Mouse (Mus musculus): ENCODE data around the gene Gm49711. TPM values are rescaled to one million over a fixed set of nuclear protein-coding genes. Genes with fewer than 3 reads are reported as not detected.
A peak's percentile ranks its signal among the peaks of the same experiment; 100 is the strongest.

The Gm49711 gene
- polyA plus RNA-seq, 1 experiment from 2014 or later: 0.32 TPM

GRCm38 (mm10) chr16:92034676-92035075, 23.4 kb upstream of the Gm49711 start:
- WGBS: 79% methylated on average over 5 of the region's 5 CpGs
- Histone ChIP-seq H3K4me2 (replicated peaks; ENCODE audit: low read depth, low read length) (no peak overlapping the region), H3K27ac (ENCODE audit: low read depth, low read length) (no peak overlapping the region), H3K9me3 (ENCODE audit: control insufficient read depth, low read length) (peaks cover under 1% of the 10 kb centered on the region; the same call in 1 of the 2 replicates), H3K36me3 (ENCODE audit: control insufficient read depth, insufficient read depth, low read length) (no peaks in the 10 kb centered on the region), H3K9ac (ENCODE audit: low read depth, low read length) (no peak overlapping the region), H3K4me1 (ENCODE audit: control insufficient read depth, insufficient read depth, low read length) (0 out of 2 replicates have a peak, but pooled peaks cover 3% of the 10 kb centered on the region), H3K4me3 (ENCODE audit: low read length) (no peak overlapping the region), H3K27me3 (ENCODE audit: control insufficient read depth, insufficient read depth, low read length) (no peaks in the 10 kb centered on the region)
- no peak for ATAC-seq (ENCODE audit: low FRiP score, low TSS enrichment)

- Histone ChIP-seq H3K9ac (ENCODE audit: low read depth, low read length) (no peak overlapping the region), H3K9me3 (ENCODE audit: control insufficient read depth, low read length) (peaks cover 3% of the 10 kb centered on the region; the same call in 1 of the 2 replicates), H3K4me2 (replicated peaks; ENCODE audit: low read depth, low read length) (no peak overlapping the region), H3K27me3 (ENCODE audit: control insufficient read depth, insufficient read depth, low read length) (no peaks in the 10 kb centered on the region), H3K4me3 (ENCODE audit: low read length) (no peak overlapping the region), H3K4me1 (ENCODE audit: control insufficient read depth, insufficient read depth, low read length) (0 out of 2 replicates have a peak, but pooled peaks cover 3% of the 10 kb centered on the region), H3K36me3 (ENCODE audit: control insufficient read depth, insufficient read depth, low read length) (no peaks in the 10 kb centered on the region), H3K27ac (ENCODE audit: low read depth, low read length) (no peak overlapping the region)
- ATAC-seq (ENCODE audit: low FRiP score, low TSS enrichment): no peak
- WGBS: 44% methylated on average over 8 of the region's 8 CpGs
Measured at GRCm38 (mm10) chr16:92036701-92037100, 21.4 kb upstream of the Gm49711 start.

GRCm38 (mm10) chr16:92037891-92038607, 20.1 kb upstream of the Gm49711 start:
- H3K9me3 ChIP-seq (ENCODE audit: control insufficient read depth, low read length): peaks cover 3% of the 10 kb centered on the region; the same call in 1 of the 2 replicates
- H3K4me1 ChIP-seq (ENCODE audit: control insufficient read depth, insufficient read depth, low read length): 0 out of 2 replicates have a peak, but pooled peaks cover 3% of the 10 kb centered on the region
- H3K36me3 ChIP-seq (ENCODE audit: control insufficient read depth, insufficient read depth, low read length): no peaks in the 10 kb centered on the region
- H3K27me3 ChIP-seq (ENCODE audit: control insufficient read depth, insufficient read depth, low read length): no peaks in the 10 kb centered on the region
- H3K4me2 ChIP-seq (replicated peaks; ENCODE audit: low read depth, low read length): no peak overlapping the region
- H3K4me3 ChIP-seq (ENCODE audit: low read length): no peak overlapping the region
- no peak overlapping the region for H3K9ac ChIP-seq (ENCODE audit: low read depth, low read length)
- ATAC-seq (ENCODE audit: low FRiP score, low TSS enrichment): no peak
- WGBS: 75% methylated on average over 21 of the region's 21 CpGs
- H3K27ac ChIP-seq (ENCODE audit: low read depth, low read length): no peak overlapping the region

- ATAC-seq (ENCODE audit: low FRiP score, low TSS enrichment): no peak
- H3K4me2 ChIP-seq (replicated peaks; ENCODE audit: low read depth, low read length): no peak overlapping the region
Measured at GRCm38 (mm10) chr16:92039421-92039820, 18.7 kb upstream of the Gm49711 start.

GRCm38 (mm10) chr16:92039966-92040365, 18.1 kb upstream of the Gm49711 start:
- Histone ChIP-seq H3K9ac (ENCODE audit: low read depth, low read length) (no peak overlapping the region), H3K36me3 (ENCODE audit: control insufficient read depth, insufficient read depth, low read length) (no peaks in the 10 kb centered on the region), H3K4me2 (replicated peaks; ENCODE audit: low read depth, low read length) (no peak overlapping the region), H3K4me1 (ENCODE audit: control insufficient read depth, insufficient read depth, low read length) (0 out of 2 replicates have a peak, but pooled peaks cover 3% of the 10 kb centered on the region), H3K4me3 (ENCODE audit: low read length) (no peak overlapping the region), H3K9me3 (ENCODE audit: control insufficient read depth, low read length) (peaks cover 3% of the 10 kb centered on the region; the same call in 1 of the 2 replicates), H3K27me3 (ENCODE audit: control insufficient read depth, insufficient read depth, low read length) (no peaks in the 10 kb centered on the region), H3K27ac (ENCODE audit: low read depth, low read length) (no peak overlapping the region)
- ATAC-seq (ENCODE audit: low FRiP score, low TSS enrichment): no peak
- WGBS: 96% methylated on average over 11 of the region's 11 CpGs

More at GRCm38 (mm10) chr16:92039421-92039820, 18.7 kb upstream of the Gm49711 start:
- H3K9me3 ChIP-seq (ENCODE audit: control insufficient read depth, low read length): peaks cover 3% of the 10 kb centered on the region; the same call in 1 of the 2 replicates
- WGBS: 86% methylated on average over 7 of the region's 7 CpGs
- H3K27ac ChIP-seq (ENCODE audit: low read depth, low read length): no peak overlapping the region
- no peaks in the 10 kb centered on the region for H3K27me3 ChIP-seq (ENCODE audit: control insufficient read depth, insufficient read depth, low read length)
- no peak overlapping the region for H3K9ac ChIP-seq (ENCODE audit: low read depth, low read length)
- H3K4me3 ChIP-seq (ENCODE audit: low read length): no peak overlapping the region
- H3K36me3 ChIP-seq (ENCODE audit: control insufficient read depth, insufficient read depth, low read length): no peaks in the 10 kb centered on the region
- H3K4me1 ChIP-seq (ENCODE audit: control insufficient read depth, insufficient read depth, low read length): 0 out of 2 replicates have a peak, but pooled peaks cover 3% of the 10 kb centered on the region

GRCm38 (mm10) chr16:92051777-92052310, 6.3 kb upstream of the Gm49711 start:
- H3K9ac ChIP-seq (ENCODE audit: low read depth, low read length): no peak overlapping the region
- no peak for ATAC-seq (ENCODE audit: low FRiP score, low TSS enrichment)
- H3K27me3 ChIP-seq (ENCODE audit: control insufficient read depth, insufficient read depth, low read length): no peaks in the 10 kb centered on the region
- no peak overlapping the region for H3K27ac ChIP-seq (ENCODE audit: low read depth, low read length)
- WGBS: 79% methylated on average over 7 of the region's 7 CpGs
- peaks cover 8% of the 10 kb centered on the region for H3K9me3 ChIP-seq (ENCODE audit: control insufficient read depth, low read length)
- H3K4me1 ChIP-seq (ENCODE audit: control insufficient read depth, insufficient read depth, low read length): no peaks in the 10 kb centered on the region
- no peak overlapping the region for H3K4me3 ChIP-seq (ENCODE audit: low read length)
- no peak overlapping the region for H3K4me2 ChIP-seq (replicated peaks; ENCODE audit: low read depth, low read length)
- no peaks in the 10 kb centered on the region for H3K36me3 ChIP-seq (ENCODE audit: control insufficient read depth, insufficient read depth, low read length)

GRCm38 (mm10) chr16:92052569-92052968, 5.5 kb upstream of the Gm49711 start:
- Histone ChIP-seq H3K4me1 (ENCODE audit: control insufficient read depth, insufficient read depth, low read length) (no peaks in the 10 kb centered on the region), H3K4me3 (ENCODE audit: low read length) (no peak overlapping the region), H3K27me3 (ENCODE audit: control insufficient read depth, insufficient read depth, low read length) (no peaks in the 10 kb centered on the region), H3K36me3 (ENCODE audit: control insufficient read depth, insufficient read depth, low read length) (no peaks in the 10 kb centered on the region), H3K27ac (ENCODE audit: low read depth, low read length) (no peak overlapping the region), H3K4me2 (replicated peaks; ENCODE audit: low read depth, low read length) (no peak overlapping the region), H3K9ac (ENCODE audit: low read depth, low read length) (no peak overlapping the region), H3K9me3 (ENCODE audit: control insufficient read depth, low read length) (peaks cover 8% of the 10 kb centered on the region)
- ATAC-seq (ENCODE audit: low FRiP score, low TSS enrichment): no peak
- WGBS: 74% methylated on average over 10 of the region's 10 CpGs

- Histone ChIP-seq H3K4me1 (ENCODE audit: control insufficient read depth, insufficient read depth, low read length) (peaks cover 21% of the 10 kb centered on the region), H3K4me2 (replicated peaks; ENCODE audit: low read depth, low read length) (0 out of 2 replicates have a peak overlapping the region, but pooled peaks have one; percentile 85), H3K4me3 (ENCODE audit: low read length) (no peak overlapping the region)
Measured at GRCm38 (mm10) chr16:92056711-92057110, 1.4 kb upstream of the Gm49711 start.

GRCm38 (mm10) chr16:92057456-92057851, 662 bp upstream of the Gm49711 start:
- peak overlapping the region; percentile 80 for H3K27ac ChIP-seq (ENCODE audit: low read depth, low read length)
- ATAC-seq (ENCODE audit: low FRiP score, low TSS enrichment): peak; percentile 38

More at GRCm38 (mm10) chr16:92056711-92057110, 1.4 kb upstream of the Gm49711 start:
- H3K9me3 ChIP-seq (ENCODE audit: control insufficient read depth, low read length): peaks cover 8% of the 10 kb centered on the region
- ATAC-seq (ENCODE audit: low FRiP score, low TSS enrichment): no peak
- H3K36me3 ChIP-seq (ENCODE audit: control insufficient read depth, insufficient read depth, low read length): peaks cover 14% of the 10 kb centered on the region; the same call in 1 of the 2 replicates
- 55% methylated on average over 2 of the region's 2 CpGs for WGBS
- H3K27ac ChIP-seq (ENCODE audit: low read depth, low read length): no peak overlapping the region
- H3K27me3 ChIP-seq (ENCODE audit: control insufficient read depth, insufficient read depth, low read length): no peaks in the 10 kb centered on the region
- no peak overlapping the region for H3K9ac ChIP-seq (ENCODE audit: low read depth, low read length)

More at GRCm38 (mm10) chr16:92057456-92057851, 662 bp upstream of the Gm49711 start:
- H3K4me3 ChIP-seq (ENCODE audit: low read length): peak overlapping the region; percentile 90
- H3K36me3 ChIP-seq (ENCODE audit: control insufficient read depth, insufficient read depth, low read length): peaks cover 17% of the 10 kb centered on the region; the same call in 1 of the 2 replicates
- peaks cover 21% of the 10 kb centered on the region for H3K4me1 ChIP-seq (ENCODE audit: control insufficient read depth, insufficient read depth, low read length)
- H3K4me2 ChIP-seq (replicated peaks; ENCODE audit: low read depth, low read length): peak overlapping the region; percentile 85
- no peaks in the 10 kb centered on the region for H3K27me3 ChIP-seq (ENCODE audit: control insufficient read depth, insufficient read depth, low read length)
- peak overlapping the region; percentile 89 for H3K9ac ChIP-seq (ENCODE audit: low read depth, low read length)
- 2% methylated on average over 11 of the region's 11 CpGs for WGBS
- H3K9me3 ChIP-seq (ENCODE audit: control insufficient read depth, low read length): peaks cover 8% of the 10 kb centered on the region

Data from kidney, embryonic 14.5 days (tissue).